Mouse (Mus musculus) cerebellum, postnatal 4 days (tissue): ENCODE measurements around the gene Hist2h2aa1.
"Not testable (repeated sequence)": the region's sequence is repeated elsewhere in the genome, so short reads cannot be mapped to it uniquely, and the experiment has no call there.

Source experiments
- DNase-seq, 2 experiments: peaks; one replicate each; pipeline ENCODE4 v3.0.0; 2022; ENCODE audit warnings: low spot score in 2 of 2, mixed read lengths in 1 of 2

The Hist2h2aa1 gene

DNA sequence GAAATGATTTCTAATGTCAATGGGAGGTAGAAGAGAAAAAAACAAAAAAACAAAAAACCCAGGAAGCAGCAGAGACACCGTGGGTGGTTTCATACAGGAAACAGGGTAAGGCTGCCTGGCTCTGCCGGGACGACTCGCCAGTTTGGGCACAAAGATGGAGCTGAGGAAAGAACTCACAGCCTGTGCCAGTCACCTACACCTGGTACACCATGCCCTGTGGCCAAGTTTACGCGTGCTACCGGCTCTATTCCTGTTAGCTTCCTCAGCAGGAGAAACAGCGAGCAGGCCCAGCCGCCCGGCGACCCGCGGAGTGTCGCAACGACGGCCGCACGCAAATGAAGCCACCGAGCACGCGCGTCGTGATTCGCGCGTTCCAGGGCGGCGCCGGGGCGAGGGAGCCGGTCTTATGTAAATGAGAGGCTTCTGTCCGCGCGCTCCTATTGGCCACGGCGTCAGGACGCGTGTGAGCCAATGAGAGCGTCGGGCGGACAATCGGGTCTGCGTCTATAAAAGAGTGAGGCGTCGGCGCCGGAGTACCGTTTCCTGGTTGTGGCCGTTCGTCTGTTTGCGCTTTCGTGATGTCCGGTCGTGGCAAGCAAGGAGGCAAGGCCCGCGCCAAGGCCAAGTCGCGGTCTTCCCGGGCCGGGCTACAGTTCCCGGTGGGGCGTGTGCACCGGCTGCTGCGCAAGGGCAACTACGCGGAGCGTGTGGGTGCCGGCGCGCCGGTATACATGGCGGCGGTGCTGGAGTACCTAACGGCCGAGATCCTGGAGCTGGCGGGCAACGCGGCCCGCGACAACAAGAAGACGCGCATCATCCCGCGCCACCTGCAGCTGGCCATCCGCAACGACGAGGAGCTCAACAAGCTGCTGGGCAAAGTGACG is at the start of gene Hist2h2aa1:
TSS of gene Hist2h2aa1 (plus strand) at position 495 of the 884 bp plus-strand sequence.
- DNase-seq: peak; percentile 54 to 77

DNA sequence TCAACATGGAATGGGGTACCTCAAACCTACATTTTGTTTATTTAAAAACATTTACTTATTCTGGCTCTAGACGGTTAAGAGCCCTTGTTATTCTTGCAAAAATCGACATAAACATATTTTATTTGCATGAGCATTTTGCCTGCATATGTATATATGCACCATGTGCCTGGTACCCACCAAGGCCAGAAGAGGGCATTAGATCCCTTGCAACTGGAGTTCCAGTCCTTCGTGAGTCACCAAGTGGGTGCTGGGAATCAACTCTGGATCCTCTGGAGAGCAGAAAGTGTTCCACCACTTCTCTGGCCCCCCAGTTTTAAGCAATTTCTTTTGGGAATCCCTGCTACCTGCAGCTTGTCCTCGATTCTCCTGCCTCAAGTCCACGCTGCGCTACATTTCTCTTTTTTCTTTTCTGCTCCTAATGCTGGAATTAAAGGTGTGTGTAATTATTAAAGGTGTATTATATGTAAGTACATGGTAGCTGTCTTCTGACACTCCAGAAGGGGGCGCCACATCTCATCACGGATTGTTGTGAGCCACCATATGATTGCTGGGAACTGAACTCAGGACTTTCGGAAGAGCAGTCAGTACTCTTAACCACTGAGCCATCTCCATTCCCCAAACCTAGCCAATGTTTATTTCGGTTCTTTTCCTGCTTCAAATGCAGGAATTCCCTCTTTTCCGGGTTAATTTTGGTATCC is 49.5 kb upstream of the Hist2h2aa1 start:
- DNase-seq: no peak

DNA sequence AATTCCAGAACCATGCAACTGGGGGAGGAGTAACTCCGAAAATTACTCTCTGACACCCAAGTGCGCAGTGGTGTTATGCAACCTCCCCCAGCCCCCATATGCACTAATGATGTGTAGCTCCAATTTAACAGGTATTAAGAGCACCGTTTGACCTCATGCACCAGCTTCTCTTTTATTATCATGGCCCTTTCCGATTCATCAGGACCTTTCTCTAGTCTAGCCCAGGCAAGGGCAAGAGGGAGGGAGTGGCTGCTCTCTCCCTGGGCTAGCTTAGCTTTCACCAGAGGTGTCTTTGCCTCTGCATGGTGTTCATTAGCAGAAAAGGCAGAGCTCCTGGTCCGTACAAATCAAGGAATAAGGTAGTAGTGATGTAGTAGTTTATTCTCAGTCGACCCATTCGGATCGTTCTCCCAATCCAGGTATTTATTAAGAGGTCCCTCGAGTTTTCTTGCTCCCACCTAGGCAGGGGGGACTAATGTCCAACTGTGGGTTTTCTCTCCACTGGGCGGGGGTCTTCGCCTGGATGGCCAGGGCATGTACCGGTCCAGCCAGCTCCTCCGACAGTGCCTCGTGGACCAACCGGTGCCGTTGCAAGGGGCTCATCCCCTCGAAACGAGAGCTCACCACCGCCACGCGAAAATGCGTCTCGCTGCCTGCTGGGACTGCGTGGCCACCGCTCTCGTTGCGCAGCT is 48.7 kb upstream of the Hist2h2aa1 start:
- DNase-seq: no peak

DNA sequence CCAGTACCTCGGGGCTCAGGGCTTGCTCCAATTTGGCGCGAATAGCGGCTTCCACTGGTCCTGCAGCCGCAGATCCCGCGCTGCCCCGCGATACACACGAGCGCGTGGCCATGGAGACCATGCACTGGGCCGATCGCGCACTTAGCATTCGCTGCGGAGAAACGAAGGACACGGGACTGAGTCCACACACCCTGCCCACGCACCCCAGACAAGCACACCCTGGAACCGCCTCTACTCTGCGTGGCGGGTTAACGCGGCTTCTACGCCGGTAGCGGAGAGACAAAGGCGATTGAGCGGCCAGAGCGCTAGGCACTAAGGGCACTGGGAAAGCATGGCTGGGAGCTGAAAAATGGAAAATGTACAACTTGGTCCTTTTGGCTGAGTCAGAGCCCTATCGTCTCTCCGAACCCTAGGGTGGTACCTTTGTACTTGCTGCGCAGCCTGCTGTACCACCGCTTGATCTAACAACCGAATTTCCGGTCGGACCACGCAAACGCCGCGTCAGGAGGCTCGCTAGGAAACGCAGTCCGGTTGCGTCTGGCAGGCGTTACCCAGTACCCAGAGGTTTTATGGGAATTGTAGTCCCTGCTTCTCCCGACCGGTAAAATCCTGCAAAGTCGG is 48.1 kb upstream of the Hist2h2aa1 start:
- DNase-seq: peak; percentile 53 to 83

DNA sequence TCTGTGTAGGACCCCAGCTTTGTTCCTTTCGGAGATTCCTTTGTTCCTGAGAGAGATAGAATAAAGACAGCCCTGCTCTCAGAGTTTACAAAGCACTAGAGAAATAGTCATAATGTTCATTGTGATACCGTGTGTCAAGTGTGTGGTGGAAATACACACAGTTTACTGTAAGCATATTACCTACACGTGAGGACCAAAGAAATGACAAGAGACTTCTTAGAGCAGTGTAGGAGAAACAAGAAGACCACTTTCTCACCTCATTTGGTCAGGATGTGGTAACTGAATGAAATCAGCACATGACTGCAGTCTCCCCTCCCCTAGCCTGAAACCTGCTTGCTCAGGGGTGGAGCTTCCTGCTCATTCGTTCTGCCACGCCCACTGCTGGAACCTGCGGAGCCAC is 47.1 kb upstream of the Hist2h2aa1 start:
- no peak for DNase-seq

DNA sequence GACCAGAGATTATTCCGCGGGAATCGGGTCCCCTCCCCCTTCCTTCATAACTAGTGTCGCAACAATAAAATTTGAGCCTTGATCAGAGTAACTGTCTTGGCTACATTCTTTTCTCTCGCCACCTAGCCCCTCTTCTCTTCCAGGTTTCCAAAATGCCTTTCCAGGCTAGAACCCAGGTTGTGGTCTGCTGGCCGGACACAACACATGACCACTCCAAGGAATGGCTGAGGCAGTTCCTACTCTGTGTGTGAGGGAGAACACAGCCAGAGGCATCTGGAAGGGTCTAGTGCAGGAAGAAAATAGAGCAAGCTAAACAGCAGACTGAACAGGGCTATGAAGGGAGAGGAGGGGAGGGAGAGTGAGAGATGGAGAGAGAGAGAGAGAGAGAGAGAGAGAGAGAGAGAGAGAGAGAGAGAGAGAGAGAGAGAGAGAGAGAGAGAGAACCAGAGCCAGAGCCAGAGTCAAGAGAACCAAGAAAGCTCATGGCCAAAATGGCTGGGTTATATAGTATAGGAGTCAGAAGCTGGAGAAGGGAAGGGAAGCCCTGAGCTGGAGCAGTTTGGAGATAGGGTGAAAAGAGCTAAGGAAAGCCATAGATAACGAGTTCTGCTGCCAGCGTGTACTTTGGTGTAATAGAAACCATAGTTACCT is 46.6 kb upstream of the Hist2h2aa1 start:
- not testable (repeated sequence) for DNase-seq

DNA sequence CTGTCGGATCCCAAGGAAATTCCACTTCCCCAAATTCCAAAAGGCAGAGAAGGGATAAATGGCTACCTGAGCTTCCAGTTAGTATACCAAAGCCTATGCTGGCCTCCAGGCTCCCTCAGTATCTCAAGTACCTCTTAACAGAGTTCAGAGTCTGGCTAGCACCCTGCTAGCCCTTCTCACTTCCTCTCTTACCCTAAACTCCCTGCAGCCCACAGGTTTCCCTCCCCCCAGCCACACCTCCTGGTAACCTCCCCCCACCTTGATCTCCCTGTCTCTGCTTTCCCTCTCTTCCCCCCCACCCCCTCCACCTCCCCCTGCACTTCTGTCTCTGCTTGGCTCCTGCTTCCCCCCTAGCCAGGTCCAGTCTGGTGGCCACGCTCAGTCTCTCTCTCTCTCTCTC is 45.6 kb upstream of the Hist2h2aa1 start:
- no peak for DNase-seq

DNA sequence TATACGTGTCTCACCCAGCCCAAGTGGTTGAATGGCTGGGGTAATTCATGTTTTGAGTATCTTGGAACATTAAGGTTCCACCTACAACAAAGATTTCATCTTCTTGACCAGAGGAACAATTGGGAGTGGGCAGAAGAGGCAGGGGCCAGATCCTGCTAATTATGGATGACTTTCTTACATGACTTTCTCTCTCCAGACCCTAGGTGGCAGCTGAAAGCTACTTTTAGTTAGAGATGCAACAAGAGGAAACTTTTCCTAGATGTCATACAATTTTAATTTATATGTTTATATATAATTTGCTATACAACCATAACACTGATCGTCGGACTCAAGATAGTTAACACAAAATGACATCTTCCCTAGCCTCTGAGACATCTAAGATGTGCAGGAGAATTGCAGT is 37.5 kb upstream of the Hist2h2aa1 start:
- no peak for DNase-seq

DNA sequence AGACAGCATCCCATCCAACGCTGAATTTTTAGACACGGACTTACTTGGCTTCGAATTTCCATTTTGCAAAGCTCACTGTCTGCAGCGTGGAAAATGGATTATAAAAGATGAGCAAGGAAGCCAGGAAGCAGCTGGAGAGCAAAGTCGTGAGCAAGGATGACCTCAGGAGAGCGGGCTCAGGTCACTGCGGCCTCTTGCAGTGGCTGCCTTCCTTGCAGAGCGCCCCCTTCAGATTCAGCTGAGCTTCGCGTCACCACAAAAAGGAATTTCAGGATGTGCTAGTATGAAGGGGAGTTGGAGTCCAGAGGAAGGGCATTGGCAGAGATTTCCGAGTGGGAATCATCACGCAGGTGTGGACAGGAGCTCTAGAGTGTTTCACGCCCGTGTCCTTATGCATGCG is 36.1 kb upstream of the Hist2h2aa1 start:
- DNase-seq: no peak

DNA sequence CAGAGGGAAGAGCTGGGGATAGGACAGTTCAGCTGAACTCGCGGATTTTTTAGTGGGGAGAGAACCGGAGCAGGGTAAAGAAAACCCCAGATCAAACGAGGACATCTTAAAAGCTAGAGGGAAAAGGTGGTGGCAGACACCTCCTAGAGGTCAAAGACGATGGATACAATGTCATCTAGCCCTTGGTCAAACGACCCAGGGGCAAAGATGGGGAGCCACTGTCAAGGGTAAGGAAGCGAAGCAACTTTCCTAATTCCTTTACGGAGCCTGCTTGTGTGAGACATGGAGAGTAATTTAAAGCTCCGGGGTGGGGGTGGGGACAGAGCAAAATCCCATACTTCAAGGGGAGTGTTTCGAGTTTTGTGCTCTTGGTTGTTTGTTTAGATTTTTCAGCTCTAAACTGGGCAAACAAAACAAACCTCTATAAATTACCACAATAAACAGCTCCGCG is 26.1 kb upstream of the Hist2h2aa1 start:
- DNase-seq: peak in 1 of 2 experiments; percentile 11

DNA sequence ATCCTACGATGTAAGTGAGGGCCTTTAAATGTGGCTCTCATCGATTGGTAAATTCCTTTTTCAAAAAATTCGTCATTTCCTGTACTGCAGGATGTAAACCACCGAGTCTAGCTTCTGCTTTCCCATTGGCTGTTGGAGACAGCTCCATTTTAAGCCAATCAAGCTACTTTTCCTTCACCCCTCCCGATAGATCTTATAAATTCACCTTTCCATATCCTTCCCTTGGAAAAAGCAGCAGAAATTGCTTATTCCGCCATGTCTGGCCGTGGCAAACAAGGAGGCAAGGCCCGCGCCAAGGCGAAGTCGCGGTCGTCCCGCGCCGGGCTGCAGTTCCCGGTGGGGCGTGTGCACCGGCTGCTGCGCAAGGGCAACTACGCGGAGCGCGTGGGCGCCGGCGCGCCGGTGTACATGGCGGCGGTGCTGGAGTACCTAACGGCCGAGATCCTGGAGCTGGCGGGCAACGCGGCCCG is 25.6 kb upstream of the Hist2h2aa1 start, which contains the start of the genes Bola1 and Hist2h2ab:
TSS of gene Bola1 (minus strand) at position 49 of the 470 bp plus-strand sequence.
TSS of gene Hist2h2ab (plus strand) at position 205 of the 470 bp plus-strand sequence.
- DNase-seq: peak; percentile 43 to 63

DNA sequence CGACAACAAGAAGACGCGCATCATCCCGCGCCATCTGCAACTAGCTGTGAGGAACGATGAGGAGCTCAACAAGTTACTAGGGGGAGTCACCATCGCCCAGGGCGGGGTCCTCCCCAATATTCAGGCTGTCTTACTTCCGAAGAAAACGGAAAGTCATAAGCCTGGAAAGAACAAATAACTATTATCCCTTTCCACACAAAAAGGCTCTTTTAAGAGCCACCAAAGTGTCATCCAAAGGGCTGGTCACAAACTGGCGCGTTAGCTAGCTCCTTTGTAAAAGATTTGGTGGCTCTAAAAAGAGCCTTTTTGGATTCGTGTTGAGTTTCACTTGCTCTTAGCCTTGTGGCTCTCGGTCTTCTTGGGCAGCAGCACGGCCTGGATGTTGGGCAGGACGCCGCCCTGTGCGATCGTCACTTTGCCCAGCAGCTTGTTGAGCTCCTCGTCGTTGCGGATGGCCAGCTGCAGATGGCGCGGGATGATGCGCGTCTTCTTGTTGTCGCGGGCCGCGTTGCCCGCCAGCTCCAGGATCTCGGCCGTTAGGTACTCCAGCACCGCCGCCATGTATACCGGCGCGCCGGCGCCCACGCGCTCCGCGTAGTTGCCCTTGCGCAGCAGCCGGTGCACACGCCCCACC is 25.0 kb upstream of the Hist2h2aa1 start:
- peak in 1 of 2 experiments; percentile 63 for DNase-seq

DNA sequence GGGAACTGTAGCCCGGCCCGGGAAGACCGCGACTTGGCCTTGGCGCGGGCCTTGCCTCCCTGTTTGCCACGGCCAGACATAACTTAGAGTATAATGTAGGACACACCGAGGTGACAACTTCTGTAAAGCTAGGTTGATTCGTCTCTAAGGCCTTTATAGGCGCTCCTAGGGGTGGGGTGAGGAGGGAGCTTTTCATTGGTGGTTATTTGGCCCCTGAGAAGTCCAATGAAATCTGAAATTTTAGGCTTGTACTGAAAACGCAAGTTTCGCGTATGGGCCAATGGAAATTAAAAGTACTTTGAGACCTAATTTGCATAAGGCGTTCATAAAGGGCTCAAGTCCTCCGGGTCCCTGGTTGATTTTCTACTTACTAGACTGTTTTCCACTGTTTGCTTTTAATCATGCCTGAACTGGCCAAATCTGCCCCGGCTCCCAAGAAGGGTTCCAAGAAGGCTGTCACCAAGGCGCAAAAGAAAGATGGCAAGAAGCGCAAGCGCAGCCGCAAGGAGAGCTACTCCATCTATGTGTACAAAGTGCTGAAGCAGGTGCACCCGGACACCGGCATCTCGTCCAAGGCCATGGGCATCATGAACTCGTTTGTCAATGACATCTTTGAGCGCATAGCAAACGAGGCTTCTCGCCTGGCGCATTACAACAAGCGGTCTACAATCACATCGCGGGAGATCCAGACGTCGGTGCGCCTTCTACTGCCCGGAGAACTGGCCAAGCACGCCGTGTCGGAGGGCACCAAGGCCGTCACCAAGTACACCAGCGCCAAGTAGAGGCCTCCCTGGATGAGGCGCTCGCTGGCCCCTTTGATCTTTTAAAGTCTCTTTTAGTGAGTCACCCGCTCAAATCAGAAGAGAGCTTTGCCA is 24.3 kb upstream of the Hist2h2aa1 start, which contains the start of the genes Hist2h2ac and Hist2h2be:
TSS of gene Hist2h2ac (minus strand) at position 116 of the 875 bp plus-strand sequence.
TSS of gene Hist2h2be (plus strand) at position 355 of the 875 bp plus-strand sequence.
- DNase-seq: peak; percentile 37 to 47

DNA sequence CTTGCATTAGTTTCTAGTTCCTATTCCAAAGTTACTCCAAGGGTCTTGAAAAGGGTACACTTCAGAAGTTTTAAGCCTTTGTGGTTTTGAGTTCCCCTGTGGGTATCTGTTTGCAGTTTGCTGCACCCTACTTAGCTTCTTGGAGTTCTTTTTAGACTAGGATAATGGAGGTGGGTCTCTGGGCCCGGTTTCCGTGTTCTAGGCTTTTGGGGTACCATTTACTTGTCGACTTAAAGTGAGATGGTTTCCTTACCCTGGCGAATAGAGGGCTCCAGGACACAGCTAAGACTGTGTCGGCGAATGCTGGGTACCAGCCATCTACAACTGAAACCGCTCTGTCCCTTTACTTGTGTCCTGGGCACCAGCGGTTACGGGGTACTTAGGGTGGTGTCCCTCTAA is 23.7 kb upstream of the Hist2h2aa1 start:
- DNase-seq: no peak

DNA sequence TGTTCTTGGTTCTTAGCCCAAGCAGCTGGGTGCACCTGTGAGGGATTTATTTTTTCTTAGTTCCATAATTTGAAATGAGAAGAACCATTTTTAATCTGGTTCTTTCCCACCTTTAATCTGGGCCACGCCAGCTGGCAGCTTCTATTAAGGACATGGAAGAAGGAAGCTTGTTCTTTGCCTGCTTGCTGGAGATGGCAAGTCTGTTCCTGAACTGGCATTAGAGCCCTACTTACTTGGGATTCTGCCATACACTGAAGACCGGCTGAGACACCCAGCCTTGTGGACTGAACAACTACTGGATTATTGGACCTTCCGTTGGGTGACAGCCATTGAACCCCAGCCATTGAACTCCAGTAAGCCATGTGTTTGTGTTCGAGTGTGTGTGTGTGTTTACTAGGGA is 22.5 kb upstream of the Hist2h2aa1 start:
- DNase-seq: no peak

DNA sequence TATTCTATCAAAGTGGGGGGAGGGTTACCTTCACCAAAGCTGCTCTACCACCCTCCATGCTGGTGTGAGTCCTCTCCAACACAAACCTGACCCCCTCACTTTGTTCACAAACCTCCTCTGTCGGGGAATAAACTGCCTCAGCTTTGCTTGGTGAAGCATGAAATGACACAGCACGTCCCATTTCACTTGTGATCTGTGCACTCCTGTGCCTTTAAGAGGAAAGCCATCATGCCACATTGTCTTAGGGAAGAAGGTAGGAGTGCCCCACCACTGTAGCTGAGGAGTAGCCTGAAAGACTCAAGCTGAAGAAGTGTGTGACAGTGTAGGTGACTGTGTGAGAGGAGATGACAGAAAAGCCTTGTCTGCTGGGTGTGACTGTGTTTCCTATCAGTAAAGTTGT is 19.9 kb upstream of the Hist2h2aa1 start:
- no peak for DNase-seq

DNA sequence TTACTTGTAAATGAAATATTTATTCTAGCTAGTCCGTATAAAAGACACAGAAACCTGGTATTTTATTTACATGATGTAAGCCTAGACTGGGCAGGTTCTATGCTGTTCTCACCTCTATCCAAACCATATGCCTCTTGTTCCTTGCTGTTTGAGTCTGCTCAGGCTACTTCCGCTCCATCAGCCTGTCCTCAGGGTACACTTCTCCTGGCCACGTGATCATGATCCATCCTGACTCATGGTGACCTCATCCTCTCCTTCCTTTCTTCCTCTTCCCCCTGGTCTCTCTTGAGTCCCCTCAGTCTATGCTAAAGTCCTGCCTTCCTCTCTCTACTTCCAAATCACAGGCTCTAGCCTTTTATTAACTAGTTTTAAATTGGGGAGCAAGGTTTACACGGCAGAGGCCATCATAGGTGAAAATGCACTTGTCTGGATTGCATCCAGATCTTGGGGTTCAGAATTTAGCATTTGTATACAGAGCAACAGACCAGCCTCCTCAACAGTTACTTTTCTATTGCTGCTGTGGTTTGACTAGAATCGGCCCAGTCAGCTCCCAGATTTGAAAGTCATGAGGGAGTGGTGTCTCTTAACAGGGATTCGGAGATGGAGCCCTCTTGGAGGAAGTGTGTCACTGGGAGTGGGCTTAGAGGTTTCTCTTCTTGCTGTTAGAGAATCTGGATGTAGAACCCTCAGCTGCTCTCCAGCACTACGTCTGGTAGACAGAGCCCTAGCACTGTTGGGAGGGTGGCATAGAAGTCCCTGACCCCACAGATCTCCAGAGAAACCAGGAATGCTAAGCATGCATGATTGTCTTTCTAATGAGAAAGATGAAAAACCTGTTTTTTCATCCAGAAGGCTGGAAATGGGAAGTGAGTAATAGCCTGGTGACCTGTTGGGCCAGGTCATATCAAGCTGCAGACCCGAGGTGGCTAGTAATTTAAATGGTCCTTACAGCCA is 18.3 kb upstream of the Hist2h2aa1 start:
- no peak for DNase-seq

DNA sequence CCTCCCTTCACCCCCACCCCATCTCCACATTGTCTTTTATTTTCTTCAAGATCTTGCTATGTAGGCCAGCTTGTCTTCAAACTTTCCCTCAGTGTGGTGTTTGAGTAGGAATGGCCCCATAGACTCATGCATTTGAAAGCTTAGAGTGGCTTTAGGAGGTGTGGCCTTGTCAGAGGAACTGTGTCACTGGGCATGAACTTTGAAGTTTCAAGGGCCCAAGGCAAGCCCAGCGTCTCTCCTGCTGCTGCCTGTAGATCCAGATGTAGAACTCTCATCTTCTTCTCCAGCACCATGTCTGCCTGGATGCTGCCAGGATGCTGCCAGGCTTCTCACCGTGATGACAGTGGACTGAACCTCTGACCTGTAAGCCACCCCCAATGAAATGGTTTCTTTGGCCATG is 16.5 kb upstream of the Hist2h2aa1 start:
- no peak for DNase-seq
